Mouse (Mus musculus): ENCODE results near the gene Dcakd.
"Not testable (repeated sequence)": the region's sequence is repeated elsewhere in the genome, so short reads cannot be mapped to it uniquely, and the experiment has no call there.

The Dcakd gene

GRCm38 (mm10) chr11:103004852-103005251 lies 23.3 kb downstream of the Dcakd start:
- no peak for DNase-seq

- peak; percentile 91 for DNase-seq
Measured at GRCm38 (mm10) chr11:103003210-103003609, 24.9 kb downstream of the Dcakd start.

GRCm38 (mm10) chr11:103001063-103001462 lies 27.1 kb downstream of the Dcakd start:
- no peak for DNase-seq

DNA sequence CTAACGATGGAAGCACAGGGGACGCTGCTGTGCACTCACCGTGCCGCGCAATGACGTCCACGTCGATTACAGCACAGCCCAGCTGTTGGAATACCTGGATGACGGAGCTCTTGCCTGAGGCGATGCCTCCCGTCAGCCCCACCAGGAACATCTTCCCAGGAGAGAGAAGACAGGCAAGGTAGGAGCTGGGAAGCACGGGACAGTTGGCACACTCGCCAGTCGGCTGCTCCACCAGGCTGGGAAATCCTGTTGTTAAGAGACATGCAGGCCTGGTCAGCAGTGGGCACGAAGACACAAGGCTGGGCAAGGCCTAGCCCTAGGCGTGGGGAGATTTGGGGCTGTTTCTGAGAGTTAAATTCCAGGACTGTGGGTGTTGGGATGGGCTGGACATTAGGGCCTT lies 28.0 kb downstream of the Dcakd start:
- no peak for DNase-seq

GRCm38 (mm10) chr11:102999317-102999970 lies 28.7 kb downstream of the Dcakd start:
- DNase-seq: no peak

DNA sequence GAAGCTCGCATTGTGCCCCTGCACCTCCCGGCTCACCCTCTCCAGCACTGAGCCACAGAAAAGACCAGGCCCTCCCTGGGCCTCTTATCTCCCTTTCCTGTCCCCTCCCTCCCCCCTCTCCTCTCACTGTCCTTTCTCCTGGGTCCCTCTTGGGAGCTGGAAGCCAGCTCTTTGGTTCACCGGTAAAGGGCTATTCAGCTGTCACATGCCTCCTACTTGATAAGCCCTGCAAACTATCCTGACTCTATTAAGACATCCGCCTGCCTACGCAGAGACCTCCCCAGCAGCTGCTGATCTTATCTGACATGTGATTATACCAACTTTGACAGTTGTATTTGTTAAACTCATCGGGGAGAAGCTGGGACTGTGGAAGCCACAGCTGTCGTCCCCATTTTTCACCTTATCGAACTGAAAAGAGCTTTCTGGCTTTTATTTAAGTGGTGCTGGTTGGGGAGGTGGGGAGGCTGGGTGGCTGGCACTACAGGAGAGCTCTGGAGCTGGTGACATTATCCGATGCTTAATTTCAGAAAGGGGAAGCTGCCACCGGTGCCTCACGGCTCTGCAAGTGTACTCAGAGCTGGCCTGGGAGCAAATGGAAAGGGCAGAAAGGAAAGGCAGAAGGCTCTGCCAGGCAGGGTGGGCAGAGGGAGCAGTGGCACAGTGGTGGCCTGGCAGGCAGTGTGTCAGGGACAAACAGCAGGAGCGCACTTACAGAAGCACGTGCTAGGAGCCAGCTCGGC lies 29.4 kb downstream of the Dcakd start:
- peak; percentile 46 for DNase-seq

DNA sequence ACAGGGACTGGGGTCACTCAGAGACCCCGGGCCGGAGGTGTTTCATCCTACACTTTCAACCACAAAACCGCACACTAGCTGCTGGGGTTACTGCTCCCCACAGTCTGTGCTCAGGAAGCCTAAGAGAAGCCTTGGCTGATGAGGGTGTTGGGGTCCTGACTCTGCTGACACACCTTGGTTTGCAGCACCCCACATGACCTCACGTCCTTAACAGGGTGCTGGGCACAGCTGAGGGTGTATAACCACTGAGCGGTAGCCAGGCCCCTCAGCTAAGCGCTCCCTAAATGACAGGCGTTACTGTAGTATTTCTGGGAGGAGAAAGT lies 29.9 kb downstream of the Dcakd start:
- DNase-seq: no peak

DNA sequence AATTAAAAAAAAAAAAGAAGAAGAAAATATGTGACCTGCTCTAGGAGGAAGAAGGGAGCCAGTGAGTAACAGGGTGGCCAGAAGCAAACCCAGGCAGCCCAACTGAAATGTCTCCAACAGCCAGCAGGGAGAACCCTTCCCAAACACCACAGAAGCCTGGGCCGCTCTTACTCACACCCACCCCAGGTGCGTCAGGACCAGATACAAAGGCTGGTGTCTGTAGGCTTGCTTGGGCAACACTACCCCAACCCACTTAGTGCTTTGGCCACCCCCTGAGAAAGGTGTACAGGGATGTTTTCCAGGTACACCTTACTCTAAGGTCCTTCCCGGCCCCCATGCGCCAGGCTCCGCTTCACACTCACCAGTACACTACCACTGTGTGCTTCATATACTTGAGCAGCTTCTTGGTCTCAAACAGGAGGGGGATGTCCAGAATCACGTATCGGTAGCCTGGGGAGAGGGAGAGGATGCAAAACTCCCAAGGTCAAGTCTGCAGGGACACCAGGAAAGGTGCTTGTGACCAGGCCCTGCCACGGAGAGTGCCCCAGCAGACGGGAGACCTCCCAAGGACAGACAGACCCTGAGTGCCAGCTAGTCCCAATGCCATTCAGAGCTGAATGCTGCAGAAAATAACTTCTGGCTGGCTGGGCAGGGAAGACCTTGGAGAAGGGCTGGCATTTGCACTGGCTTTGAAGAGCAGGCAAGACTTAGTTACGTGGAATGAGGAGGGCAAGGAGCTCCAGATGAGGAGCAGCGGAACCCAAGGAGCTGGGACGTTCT lies 31.0 kb downstream of the Dcakd start:
- DNase-seq: no peak

GRCm38 (mm10) chr11:102996385-102996784 lies 31.7 kb downstream of the Dcakd start:
- DNase-seq: no peak

DNA sequence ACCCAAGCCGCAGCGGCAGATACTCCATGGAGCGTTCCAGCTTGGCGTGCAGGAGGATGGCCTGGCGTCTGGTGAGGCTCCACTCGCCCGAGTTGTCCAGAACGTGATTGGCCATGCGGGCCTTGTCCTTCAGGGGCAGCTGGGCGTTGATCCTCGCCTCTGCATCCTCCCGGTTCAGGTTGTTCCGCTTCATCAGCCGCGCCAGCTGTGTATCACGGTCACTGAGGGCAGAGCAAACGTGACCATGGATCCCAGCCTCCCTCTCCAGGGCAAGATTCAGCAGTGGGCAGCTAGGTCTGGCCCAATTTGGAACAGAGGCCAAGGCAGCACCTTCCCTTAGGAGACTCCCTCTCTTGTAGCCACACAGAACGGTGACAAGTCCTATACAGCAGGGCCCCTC lies 33.2 kb downstream of the Dcakd start:
- DNase-seq: no peak

DNA sequence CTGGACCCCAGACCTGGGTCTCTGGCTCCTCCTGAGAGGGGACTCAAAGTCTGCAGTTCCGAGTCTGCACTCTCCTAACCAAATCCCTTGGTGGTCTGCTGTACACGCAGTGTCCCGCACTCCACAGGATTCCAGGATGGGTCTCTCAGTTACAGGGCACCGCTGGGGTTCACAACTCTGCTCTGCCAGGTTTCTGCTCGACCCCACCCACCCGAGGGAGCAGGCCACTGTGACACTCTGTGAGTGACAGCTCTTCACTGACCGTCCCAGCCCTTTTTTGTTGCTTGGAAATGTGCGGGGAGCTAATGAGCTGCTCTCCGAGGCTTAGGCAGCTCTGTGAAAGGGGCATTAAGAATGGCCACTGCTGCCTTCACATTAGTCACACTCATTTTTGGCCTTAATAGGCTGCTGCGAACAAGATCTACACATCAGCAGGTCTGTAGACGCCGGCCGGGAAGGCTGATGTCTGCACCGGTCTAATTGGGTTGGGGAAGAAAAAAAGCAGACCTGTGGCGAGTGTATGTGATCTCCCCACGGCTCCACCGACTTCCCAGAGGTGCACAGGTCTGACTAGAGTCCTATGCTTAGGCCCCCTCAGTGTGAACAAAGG lies 34.6 kb downstream of the Dcakd start:
- no peak for DNase-seq

GRCm38 (mm10) chr11:102992940-102993339 lies 35.2 kb downstream of the Dcakd start:
- DNase-seq: peak; percentile 83

DNA sequence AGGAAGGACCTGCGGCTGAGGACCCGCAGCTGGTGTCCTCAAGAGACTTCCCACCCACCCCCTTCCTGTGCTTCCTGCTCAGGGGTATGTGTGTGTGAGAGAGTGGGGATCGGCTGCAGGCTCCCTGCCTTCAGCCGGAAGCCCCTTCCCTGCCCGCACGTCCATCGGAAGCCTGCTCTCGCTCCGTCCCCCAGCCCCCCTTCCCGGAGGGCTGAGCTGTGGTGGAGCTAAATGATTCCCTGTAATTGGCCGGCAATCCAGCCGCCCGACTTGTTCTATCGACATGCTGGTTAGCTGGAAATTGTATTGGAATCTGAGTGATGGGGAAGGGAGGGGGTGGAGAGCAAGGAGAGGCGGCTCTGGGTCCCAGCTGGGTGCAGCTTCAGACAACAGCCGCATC lies 36.5 kb downstream of the Dcakd start:
- DNase-seq: peak; percentile 40

DNA sequence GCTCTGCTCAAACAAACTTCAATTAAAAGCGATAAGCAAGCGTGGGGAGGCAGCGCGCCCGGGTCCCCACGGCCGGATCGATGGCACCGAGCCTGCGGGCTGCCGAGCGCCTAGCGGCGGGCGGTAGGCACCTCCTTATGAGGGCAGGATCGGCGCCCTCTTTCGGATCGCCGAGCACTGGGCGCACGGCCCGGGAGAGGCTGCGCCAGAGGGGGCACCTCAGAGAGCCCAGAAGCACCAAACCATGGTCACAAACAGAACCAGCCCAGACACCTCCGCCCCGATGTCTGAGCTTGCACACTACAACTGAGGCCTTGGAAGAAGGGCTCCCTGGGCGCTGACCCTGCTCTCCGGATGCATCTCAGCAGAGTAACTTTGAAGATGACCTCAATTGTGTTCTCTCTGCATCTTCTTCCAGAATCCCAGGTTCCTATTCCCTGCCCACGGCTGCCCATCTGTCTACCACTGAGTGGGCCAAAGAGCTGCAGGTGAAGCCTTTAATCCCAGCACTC lies 37.9 kb downstream of the Dcakd start:
- peak; percentile 45 for DNase-seq

DNA sequence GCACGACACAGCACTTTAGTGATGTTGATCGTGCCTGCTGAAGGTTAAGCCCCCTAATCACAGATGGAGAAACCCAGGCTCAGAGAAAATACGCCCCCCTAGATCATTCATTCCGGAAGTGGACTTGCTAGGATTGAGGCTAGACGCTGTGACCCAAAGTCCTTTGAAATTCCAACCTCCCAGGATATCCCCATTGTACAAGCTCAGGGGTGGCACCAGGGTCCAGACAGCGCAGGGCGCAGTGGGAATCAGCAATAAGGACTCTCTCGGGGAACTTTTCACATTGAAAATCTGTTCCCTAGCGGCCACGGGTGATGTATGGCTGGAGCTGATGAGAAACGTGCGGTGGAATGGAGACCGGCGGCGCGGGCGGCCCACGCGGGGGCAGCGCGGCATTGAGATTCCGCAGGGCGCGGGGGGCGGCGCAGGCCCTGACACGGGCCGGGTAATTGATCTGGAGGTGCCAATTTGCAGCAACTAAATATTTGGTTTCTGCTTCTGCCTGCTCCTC lies 38.4 kb downstream of the Dcakd start:
- DNase-seq: no peak

DNA sequence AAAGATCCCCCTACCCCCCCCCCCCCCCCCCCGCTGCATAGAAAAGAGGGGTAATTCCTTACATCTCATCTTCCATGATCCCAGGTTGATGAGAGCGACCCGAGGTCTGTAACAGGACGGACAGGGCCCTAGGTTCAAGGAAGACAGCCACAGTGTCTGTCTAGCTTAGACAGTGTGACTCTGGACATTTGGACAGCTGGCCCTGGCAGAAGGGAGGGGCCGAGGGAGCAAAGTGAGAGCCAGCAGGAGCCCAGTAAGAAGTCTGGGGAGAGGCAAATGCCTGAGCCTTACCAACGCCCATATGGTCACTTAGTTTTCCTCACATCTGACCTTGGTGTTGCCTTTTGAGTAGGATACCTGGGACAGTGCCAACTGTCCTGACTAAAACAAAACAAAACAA lies 43.0 kb downstream of the Dcakd start:
- peak; percentile 27 for DNase-seq

- no peak for DNase-seq
Measured at GRCm38 (mm10) chr11:102984615-102985014, 43.5 kb downstream of the Dcakd start.

DNA sequence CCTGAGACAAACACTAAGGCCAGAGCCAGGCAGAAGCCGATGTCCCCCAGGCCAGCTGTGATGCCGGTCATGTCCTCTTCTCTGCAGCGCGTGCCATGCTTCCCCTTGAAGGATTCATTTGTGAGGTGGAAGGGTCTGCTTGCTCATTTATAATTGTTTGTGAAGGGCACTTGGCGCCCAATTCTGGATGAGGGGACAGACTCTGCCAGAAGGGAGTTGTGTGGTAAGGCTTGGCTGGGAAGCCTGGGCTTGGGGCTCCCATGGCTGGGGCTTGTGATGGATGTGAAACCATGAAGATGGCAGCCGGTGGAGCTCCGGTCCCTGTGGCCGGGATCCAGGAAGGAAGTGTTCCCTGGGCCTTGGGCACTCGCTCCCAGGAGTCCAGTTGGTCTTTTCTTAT lies 44.0 kb downstream of the Dcakd start:
- no peak for DNase-seq

- DNase-seq: no peak
Measured at GRCm38 (mm10) chr11:102981151-102981890, 46.8 kb downstream of the Dcakd start.

- peak; percentile 53 for DNase-seq
Measured at GRCm38 (mm10) chr11:102978052-102978666, 50.0 kb downstream of the Dcakd start.

GRCm38 (mm10) chr11:102975966-102976365 lies 52.2 kb downstream of the Dcakd start:
- not testable (repeated sequence) for DNase-seq

- DNase-seq: no peak
Measured at GRCm38 (mm10) chr11:102972326-102972725, 55.8 kb downstream of the Dcakd start.

Measured in lung, postnatal 10 days (tissue).